Mouse (Mus musculus): ENCODE data around the gene Nucb1. TPM values are rescaled to one million over a fixed set of nuclear protein-coding genes. Genes with fewer than 3 reads are reported as not detected.

The Nucb1 gene
- total RNA-seq, 2 experiments from 2014 or later: 121 to 131 TPM

- no peak for DNase-seq
These were observed 48.4 kb downstream of the Nucb1 start for GRCm38 (mm10) chr7:45461781-45462180.

GRCm38 (mm10) chr7:45461326-45461725 lies 48.9 kb downstream of the Nucb1 start:
- no peak for DNase-seq

- peak; percentile 75 for DNase-seq
These were observed 49.3 kb downstream of the Nucb1 start for GRCm38 (mm10) chr7:45460860-45461314.

- no peak for DNase-seq
These were observed 49.8 kb downstream of the Nucb1 start for GRCm38 (mm10) chr7:45460377-45460776.

- DNase-seq: peak; percentile 97
These were observed 50.6 kb downstream of the Nucb1 start, which contains the start of gene Ftl1 for GRCm38 (mm10) chr7:45459564-45460140. Ftl1 (minus strand) TSS chr7:45459884.

GRCm38 (mm10) chr7:45458748-45459563 lies 51.2 kb downstream of the Nucb1 start:
- DNase-seq: peak; percentile 90

GRCm38 (mm10) chr7:45457204-45458060 lies 52.8 kb downstream of the Nucb1 start:
- DNase-seq: no peak

- DNase-seq: no peak
These were observed 53.4 kb downstream of the Nucb1 start for GRCm38 (mm10) chr7:45456721-45457203.

- no peak for DNase-seq
These were observed 54.1 kb downstream of the Nucb1 start for GRCm38 (mm10) chr7:45455932-45456696.

GRCm38 (mm10) chr7:45454971-45455370 lies 55.2 kb downstream of the Nucb1 start:
- no peak for DNase-seq

GRCm38 (mm10) chr7:45451344-45451982 lies 58.7 kb downstream of the Nucb1 start:
- peak; percentile 90 for DNase-seq

- no peak for DNase-seq
These were observed 60.2 kb downstream of the Nucb1 start for GRCm38 (mm10) chr7:45449974-45450373.

GRCm38 (mm10) chr7:45447325-45447990 lies 62.7 kb downstream of the Nucb1 start:
- DNase-seq: peak; percentile 52

- no peak for DNase-seq
These were observed 63.6 kb downstream of the Nucb1 start for GRCm38 (mm10) chr7:45446589-45446988.

- DNase-seq: no peak
These were observed 66.4 kb downstream of the Nucb1 start for GRCm38 (mm10) chr7:45443526-45444420.
